Mouse (Mus musculus) cerebellum, adult 11 months (tissue): ENCODE measurements at regions not wholly inside any gene's neighbourhood (a gene's known extent, or its start where the extent isn't known, plus 50 kb on each side); places are given as distances from the start of the nearest gene placed in this dataset.
"Not testable (repeated sequence)": the region's sequence is repeated elsewhere in the genome, so short reads cannot be mapped to it uniquely, and the experiment has no call there.

Source experiments
- DNase-seq: peaks from one replicate; pipeline ENCODE4 v3.0.0; 2022

GRCm38 (mm10) chr12:82056782-82057611 lies 112.1 kb upstream of the Sipa1l1 start:
- not testable (repeated sequence) for DNase-seq

- no peak for DNase-seq
Measured at GRCm38 (mm10) chr12:82064986-82065385, 104.1 kb upstream of the Sipa1l1 start.

DNA sequence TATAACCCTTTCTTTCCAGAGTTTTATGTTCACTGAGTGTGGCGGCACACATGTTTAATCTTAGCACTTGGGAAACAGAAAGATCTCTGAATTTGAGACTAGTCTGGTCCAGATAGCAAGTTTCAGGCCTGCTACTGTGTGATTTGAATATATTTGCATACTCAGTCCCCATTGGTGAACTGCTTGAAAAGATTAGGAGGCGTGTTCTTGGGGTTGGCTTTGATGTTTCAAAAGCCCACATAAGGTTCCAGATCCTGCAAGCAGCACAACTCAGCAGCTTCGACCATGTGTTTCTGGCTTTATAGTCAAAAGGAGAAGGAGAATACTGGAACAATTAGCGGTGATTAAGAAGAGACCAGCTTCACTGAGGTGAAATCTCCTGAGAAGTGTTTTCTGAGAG lies 102.3 kb upstream of the Sipa1l1 start:
- no peak for DNase-seq

DNA sequence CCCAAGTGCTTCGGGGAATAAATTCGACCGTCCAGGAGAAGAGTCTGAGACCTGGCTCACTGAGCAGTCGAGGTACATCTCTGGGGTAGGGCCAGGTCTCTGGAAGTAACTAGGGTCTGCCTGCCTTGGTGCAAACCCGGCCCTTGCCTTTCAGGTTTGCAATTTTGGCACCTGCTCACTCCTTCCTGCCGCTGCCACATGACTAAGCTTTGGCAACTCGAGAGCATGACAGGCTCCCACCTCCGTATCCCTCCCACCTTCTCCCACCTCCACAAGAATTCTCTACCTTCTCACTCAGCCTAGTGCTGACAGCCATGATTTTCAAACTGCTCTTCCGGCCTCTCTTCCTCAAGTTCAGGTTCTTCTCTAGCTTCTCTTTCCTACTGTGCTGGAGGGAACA lies 99.5 kb upstream of the Sipa1l1 start:
- no peak for DNase-seq

- DNase-seq: peak; percentile 20
Measured at GRCm38 (mm10) chr12:82072810-82073465, 96.2 kb upstream of the Sipa1l1 start.

GRCm38 (mm10) chr12:82075479-82076221 lies 93.5 kb upstream of the Sipa1l1 start:
- DNase-seq: no peak

GRCm38 (mm10) chr12:82076766-82077165 lies 92.4 kb upstream of the Sipa1l1 start:
- DNase-seq: no peak

DNA sequence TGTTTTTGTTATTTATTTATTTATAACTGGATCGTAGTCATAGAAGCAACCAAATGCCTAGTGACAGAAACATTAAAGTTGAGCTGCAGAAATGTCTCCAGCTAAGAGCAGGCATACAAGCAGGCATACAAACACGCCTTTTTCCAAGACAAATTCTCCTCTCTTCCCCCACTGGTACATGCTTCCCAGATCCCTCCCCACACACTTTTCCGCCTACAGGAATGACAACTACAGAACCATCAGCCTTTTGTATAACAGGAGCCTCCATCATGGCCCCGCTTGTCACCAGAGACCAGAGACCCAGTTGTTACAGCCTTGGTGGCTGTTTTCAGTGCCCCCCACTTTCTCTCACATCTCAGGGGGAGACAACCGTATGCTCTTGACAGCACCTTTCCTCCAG lies 91.2 kb upstream of the Sipa1l1 start:
- DNase-seq: no peak

DNA sequence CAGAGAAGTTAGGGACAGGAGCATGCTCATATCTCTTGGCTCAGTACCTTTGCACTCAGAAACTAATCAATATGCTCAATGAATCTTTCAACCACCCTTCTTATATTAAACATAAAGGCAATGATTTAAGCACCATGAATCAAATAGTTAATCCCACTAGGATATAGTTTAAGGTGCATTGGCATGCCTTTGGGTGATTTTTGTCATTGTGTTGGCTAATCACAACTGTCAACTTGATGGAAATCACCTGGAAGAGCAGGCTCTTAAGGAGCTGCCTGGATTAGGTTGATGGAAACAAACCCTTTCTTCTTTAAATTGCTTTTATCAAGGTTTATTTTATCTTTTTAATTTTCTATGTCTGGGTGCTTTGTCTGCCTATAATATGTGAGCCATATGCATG lies 90.4 kb upstream of the Sipa1l1 start:
- DNase-seq: no peak

DNA sequence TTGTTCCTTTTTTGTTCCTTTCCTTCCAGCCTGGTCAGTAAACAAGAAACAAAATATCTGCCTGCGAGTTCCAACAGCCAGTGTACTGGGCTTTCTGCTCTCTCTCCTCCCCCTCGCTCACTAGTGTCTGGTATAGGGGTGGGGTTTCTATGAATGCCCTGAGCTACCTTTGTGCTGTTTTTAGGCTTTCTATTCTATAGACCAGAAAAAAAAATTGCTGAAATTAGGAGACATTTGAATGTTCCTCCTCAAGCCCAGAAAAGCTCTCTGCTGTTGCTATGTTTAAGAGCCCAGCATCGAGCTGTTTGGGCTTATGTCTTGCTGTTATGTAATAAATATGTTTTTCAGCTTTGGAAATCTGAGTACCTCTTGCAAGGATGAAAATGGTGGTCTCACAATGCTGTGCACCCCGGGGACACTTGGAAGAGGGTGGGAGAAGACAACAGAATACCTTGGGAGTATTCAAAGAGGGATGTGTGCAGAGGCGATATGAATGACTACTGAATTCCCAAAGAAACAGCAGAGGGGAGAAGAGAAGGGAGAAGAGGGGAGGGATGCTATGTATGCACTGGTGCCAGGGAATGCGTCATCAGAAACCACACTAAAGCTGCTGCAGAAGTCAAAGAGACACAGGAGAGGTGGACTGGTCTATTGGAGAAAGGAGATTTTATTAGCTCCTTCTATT lies 88.8 kb upstream of the Sipa1l1 start:
- DNase-seq: no peak

GRCm38 (mm10) chr12:82082596-82082995 lies 86.5 kb upstream of the Sipa1l1 start:
- DNase-seq: not testable (repeated sequence)

- no peak for DNase-seq
Measured at GRCm38 (mm10) chr12:82085771-82086400, 83.2 kb upstream of the Sipa1l1 start.

GRCm38 (mm10) chr12:82086441-82086840 lies 82.7 kb upstream of the Sipa1l1 start:
- no peak for DNase-seq

- DNase-seq: no peak
Measured at GRCm38 (mm10) chr12:82089288-82089687, 79.8 kb upstream of the Sipa1l1 start.

DNA sequence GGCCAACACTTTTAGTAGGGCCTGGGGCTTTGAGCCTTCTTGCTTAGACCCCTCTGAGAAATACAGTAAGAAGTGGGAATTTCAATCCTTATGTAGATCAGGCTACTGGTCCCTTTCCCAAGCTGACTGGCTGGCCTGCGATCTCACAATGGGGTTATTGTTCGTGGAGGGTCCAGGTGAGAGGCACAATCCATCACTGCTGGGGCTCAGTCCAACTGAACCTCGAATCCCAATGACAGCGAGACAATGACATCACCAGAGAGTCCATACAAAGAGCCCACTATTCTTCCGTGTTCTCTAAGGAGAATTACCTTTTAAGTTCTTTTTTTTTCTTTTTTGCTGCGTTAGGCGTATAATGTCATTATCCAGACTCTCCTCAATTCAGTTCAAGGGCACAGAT lies 75.8 kb upstream of the Sipa1l1 start:
- no peak for DNase-seq

DNA sequence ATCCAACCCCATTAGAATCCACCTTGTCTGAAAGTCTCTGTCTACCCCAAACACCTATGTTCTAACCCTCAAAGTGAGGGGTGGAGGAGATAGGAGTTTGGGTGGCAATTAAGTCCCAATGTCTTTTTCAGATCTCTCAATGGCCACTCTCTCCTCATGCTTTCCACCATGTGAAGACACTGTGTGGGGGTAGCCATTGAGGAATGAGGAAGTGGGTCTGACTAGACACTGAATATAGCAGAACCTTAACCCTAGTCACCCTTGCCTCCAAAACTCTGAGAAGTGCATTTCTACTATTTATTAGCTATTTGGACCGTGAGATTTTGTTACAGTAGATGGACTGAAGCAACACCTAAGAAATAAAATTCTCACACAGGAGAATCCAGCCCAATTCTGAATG lies 73.7 kb upstream of the Sipa1l1 start:
- DNase-seq: no peak

DNA sequence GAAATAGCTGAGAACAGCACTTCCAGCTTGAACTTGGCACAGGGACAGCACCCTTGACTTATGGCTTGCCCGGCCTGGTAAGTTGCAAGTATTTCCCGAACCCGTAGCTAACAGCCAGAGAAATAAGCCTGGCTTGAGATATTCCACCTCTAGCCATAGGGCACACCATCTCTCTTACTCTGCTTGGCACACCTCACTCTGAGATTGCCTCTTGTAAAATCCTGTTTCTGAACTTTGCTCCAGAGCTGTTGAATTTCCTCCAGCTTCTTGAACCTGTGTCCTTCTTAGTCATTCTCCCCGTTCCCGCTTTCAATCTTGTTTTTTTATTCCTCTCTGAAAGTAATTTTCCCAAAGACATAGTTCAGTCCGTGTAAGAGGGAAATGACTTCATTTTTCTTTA lies 72.0 kb upstream of the Sipa1l1 start:
- DNase-seq: no peak

GRCm38 (mm10) chr12:82097620-82098019 lies 71.5 kb upstream of the Sipa1l1 start:
- no peak for DNase-seq

- DNase-seq: peak; percentile 50
Measured at GRCm38 (mm10) chr12:82104211-82104610, 64.9 kb upstream of the Sipa1l1 start.

GRCm38 (mm10) chr12:82105184-82106031 lies 63.7 kb upstream of the Sipa1l1 start:
- peak; percentile 8 for DNase-seq

- no peak for DNase-seq
Measured at GRCm38 (mm10) chr12:82115766-82116165, 53.4 kb upstream of the Sipa1l1 start.
